Mouse (Mus musculus): ENCODE data around the gene Elmsan1. TPM values are rescaled to one million over a fixed set of nuclear protein-coding genes. Genes with fewer than 3 reads are reported as not detected.
A peak's percentile ranks its signal among the peaks of the same experiment; 100 is the strongest.
"Not testable (repeated sequence)": the region's sequence is repeated elsewhere in the genome, so short reads cannot be mapped to it uniquely, and the experiment has no call there.

The Elmsan1 gene
- polyA plus RNA-seq, 1 experiment from 2014 or later = 15.9 TPM

DNA sequence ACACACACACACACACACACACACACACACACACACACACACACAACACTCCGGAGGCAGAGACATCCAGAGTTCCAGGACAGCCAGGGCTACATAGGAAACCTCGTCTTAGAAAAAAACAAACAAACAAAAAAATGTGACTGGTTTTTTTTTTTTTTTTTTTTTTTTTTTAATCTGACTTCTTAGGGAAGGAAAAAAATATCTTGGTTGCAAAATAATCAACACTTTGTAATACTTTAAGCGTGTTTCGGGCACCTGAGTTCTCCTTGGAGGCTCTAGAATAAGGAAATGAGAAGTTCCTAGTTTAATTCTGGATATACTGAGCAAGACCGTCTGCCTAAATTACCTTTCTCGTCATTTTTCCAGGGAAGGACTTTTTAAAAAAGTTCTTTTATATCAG, 105.0 kb downstream of the Elmsan1 start:
- H3K9me3 ChIP-seq (replicated peaks) = no peaks in the 10 kb centered on the region
- peak overlapping the region; percentile 85 for H3K4me3 ChIP-seq (replicated peaks)
- peaks cover 9% of the 10 kb centered on the region for H3K4me1 ChIP-seq
- H3K9ac ChIP-seq = no peak overlapping the region
- no peak overlapping the region for H3K27ac ChIP-seq (replicated peaks)
- WGBS = 36% methylated on average over 6 of the region's 6 CpGs
- no peak for ATAC-seq (ENCODE audit: insufficient number of reproducible peaks, low FRiP score, low TSS enrichment, low read depth)
- H3K27me3 ChIP-seq = no peaks in the 10 kb centered on the region
- no peaks in the 10 kb centered on the region for H3K36me3 ChIP-seq
- peak overlapping the region; percentile 62 for H3K4me2 ChIP-seq (replicated peaks)

DNA sequence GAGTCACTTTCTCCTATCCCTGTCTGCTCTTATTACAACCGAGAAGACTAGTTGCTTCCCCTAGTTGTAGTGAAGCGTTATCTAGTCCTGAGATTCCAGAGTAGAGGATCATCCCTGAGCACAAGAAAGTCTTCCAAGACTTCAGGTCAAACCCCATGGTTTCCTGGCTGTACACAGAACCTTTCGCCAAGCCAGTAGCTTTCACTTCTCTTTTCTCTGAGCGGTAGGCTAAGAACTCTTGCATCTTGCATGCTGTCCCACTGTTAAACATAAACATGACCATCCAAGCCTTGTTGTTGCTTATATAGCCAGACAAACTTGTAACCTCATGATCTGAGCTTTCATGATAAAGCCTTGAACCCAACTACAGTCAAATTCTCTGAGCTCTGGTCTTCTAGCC, 107.9 kb downstream of the Elmsan1 start:
- no peak for ATAC-seq (ENCODE audit: insufficient number of reproducible peaks, low FRiP score, low TSS enrichment, low read depth)
- peaks cover 9% of the 10 kb centered on the region for H3K4me1 ChIP-seq
- no peaks in the 10 kb centered on the region for H3K9me3 ChIP-seq (replicated peaks)
- 86% methylated on average over 4 of the region's 4 CpGs for WGBS
- H3K4me2 ChIP-seq (replicated peaks) = no peak overlapping the region
- no peak overlapping the region for H3K4me3 ChIP-seq (replicated peaks)
- no peak overlapping the region for H3K9ac ChIP-seq
- H3K27ac ChIP-seq (replicated peaks) = no peak overlapping the region
- no peaks in the 10 kb centered on the region for H3K27me3 ChIP-seq
- H3K36me3 ChIP-seq = no peaks in the 10 kb centered on the region

DNA sequence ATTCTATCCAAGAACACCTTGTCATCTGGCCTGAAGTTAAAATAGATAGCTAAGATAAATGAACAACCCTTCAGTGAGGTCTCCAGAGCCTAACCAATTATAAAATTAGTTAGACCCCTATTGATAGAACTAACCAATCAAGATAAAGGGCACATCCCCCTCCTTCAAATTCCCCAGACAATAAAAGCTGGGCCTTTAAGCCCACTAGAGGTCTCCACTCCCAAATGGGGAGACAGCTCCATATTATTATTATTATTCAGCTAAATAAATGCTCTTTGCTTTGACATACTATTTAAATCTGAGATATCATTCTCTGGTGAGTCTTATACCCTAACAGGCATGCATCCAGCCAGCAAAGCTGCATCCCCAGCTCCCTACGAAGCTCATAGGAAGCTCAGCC, 108.8 kb downstream of the Elmsan1 start:
- H3K9me3 ChIP-seq (replicated peaks) = no peaks in the 10 kb centered on the region
- no peak for ATAC-seq (ENCODE audit: insufficient number of reproducible peaks, low FRiP score, low TSS enrichment, low read depth)
- no peak overlapping the region for H3K27ac ChIP-seq (replicated peaks)
- no peak overlapping the region for H3K4me3 ChIP-seq (replicated peaks)
- no peak overlapping the region for H3K4me2 ChIP-seq (replicated peaks)
- WGBS = 68% methylated on average over 1 of the region's 1 CpGs
- H3K36me3 ChIP-seq = no peaks in the 10 kb centered on the region
- H3K27me3 ChIP-seq = no peaks in the 10 kb centered on the region
- peaks cover 4% of the 10 kb centered on the region for H3K4me1 ChIP-seq
- no peak overlapping the region for H3K9ac ChIP-seq

DNA sequence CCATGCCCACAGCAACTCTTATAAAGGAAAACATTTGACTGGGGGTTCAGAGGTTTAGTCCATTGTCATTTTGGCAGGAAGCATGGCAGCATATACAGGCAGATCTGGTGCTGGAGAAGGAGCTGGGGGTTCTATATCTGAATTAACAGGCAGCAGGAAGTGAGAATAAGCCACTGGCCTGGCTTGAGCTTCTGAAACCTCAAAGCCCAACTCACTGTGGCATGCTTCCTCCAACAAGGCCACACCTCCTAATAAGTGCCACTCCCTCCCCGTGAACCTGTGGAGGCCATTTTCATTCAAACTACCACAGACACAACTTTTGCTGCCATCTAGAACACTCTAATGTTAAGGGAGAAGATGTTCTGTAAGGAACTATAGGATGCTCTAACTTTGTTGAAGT, 111.0 kb downstream of the Elmsan1 start:
- ATAC-seq (ENCODE audit: insufficient number of reproducible peaks, low FRiP score, low TSS enrichment, low read depth) = no peak
- 52% methylated on average over 1 of the region's 1 CpGs for whole genome bisulfite sequencing

DNA sequence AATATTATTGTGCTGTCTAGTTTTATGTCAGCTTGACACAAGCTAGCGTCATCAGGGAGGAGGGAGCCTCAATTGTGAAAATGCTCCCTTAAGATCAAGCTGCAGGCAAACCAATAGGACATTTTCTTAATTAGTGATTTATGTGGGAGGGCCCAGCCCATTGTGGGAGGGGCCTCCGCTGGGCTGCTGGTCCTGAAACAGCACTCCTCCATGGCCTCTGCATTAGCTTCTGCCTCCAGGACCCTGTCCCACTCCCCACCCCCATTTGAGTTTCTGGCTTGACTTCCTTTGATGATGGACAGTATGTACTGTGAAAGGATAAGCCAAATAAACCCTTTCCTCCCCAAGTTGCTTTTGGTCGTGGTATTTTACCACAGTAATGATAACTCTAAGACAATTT, 111.7 kb downstream of the Elmsan1 start:
- H3K36me3 ChIP-seq = no peaks in the 10 kb centered on the region
- no peak overlapping the region for H3K4me3 ChIP-seq (replicated peaks)
- ATAC-seq (ENCODE audit: insufficient number of reproducible peaks, low FRiP score, low TSS enrichment, low read depth) = no peak
- no peaks in the 10 kb centered on the region for H3K27me3 ChIP-seq
- H3K27ac ChIP-seq (replicated peaks) = no peak overlapping the region
- no peak overlapping the region for H3K9ac ChIP-seq
- H3K4me1 ChIP-seq = no peaks in the 10 kb centered on the region
- 65% methylated on average over 3 of the region's 3 CpGs for WGBS
- no peaks in the 10 kb centered on the region for H3K9me3 ChIP-seq (replicated peaks)
- H3K4me2 ChIP-seq (replicated peaks) = no peak overlapping the region

More for the DNA sequence above, 111.0 kb downstream of the Elmsan1 start:
- Histone ChIP-seq H3K9ac (no peak overlapping the region), H3K4me1 (no peaks in the 10 kb centered on the region), H3K36me3 (no peaks in the 10 kb centered on the region), H3K4me3 (replicated peaks) (no peak overlapping the region), H3K27ac (replicated peaks) (no peak overlapping the region), H3K4me2 (replicated peaks) (no peak overlapping the region), H3K27me3 (no peaks in the 10 kb centered on the region), H3K9me3 (replicated peaks) (no peaks in the 10 kb centered on the region)

DNA sequence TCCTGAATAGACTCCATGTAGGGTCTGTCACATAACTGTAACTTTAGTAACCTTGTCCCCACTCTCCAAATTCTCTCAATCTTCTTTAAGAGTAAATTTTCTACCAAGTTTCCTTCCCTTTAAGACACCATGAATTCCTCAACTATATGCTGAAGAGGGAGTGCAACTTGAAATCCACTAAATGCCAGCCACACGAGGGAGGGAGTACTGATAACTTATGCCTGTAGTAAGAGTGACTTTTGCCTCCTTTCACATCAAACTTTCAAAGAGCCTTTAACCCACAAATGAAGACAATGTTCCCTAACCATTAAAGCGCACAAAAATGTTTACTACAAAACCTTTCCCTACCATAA, 117.2 kb downstream of the Elmsan1 start:
- no peak for ATAC-seq (ENCODE audit: insufficient number of reproducible peaks, low FRiP score, low TSS enrichment, low read depth)
- H3K4me3 ChIP-seq (replicated peaks) = peak overlapping the region; percentile 58
- peak overlapping the region; percentile 63; the same call in 1 of the 2 replicates for H3K27ac ChIP-seq (replicated peaks)
- H3K27me3 ChIP-seq = no peaks in the 10 kb centered on the region
- peak overlapping the region; percentile 71 for H3K4me2 ChIP-seq (replicated peaks)
- no peaks in the 10 kb centered on the region for H3K4me1 ChIP-seq
- no peaks in the 10 kb centered on the region for H3K36me3 ChIP-seq
- H3K9me3 ChIP-seq (replicated peaks) = no peaks in the 10 kb centered on the region
- 47% methylated on average over 2 of the region's 2 CpGs for WGBS
- no peak overlapping the region for H3K9ac ChIP-seq

DNA sequence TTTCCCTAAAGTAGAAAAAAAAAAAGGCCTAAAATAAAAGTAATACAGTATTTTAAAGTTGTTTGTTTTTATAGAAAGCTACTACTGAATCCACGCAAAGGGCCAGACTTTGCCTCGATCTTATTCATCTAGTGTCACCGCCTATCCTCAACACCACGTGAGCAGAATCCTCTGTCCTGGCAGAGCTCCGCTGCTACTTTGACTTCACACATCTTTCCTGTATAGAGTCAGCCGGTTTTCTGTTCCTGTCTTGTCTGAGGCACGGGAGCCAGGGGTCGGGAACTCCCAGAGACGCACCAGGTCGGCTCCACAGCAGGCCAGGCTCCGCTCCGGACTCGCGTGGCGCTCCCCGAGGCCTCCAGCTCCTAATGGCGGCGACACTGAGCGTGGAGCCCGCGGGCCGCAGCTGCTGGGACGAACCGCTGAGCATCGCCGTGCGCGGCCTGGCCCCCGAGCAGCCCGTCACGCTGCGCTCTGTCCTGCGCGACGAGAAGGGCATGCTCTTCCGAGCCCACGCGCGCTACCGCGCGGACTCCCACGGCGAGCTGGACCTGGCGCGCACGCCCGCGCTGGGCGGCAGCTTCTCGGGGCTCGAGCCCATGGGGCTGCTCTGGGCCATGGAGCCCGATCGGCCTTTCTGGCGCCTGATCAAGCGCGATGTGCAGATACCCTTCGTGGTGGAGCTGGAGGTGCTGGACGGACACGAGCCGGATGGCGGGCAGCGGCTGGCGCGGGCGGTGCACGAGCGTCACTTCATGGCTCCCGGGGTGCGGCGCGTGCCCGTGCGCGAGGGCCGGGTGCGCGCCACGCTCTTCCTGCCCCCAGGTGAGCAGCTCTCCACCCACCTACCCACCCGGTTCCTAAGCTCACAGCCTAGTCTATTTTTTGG, 117.8 kb downstream of the Elmsan1 start, which contains the start of gene Acot6:
TSS of gene Acot6 (plus strand) at position 51 of the 889 bp plus-strand sequence.
- H3K4me3 ChIP-seq (replicated peaks) = peak within 1 kb of the TSS; percentile 58
- not testable (repeated sequence) for H3K4me1 ChIP-seq; H3K9me3 ChIP-seq (replicated peaks); H3K36me3 ChIP-seq; H3K27me3 ChIP-seq
- ATAC-seq (ENCODE audit: insufficient number of reproducible peaks, low FRiP score, low TSS enrichment, low read depth) = peak; percentile 63
- H3K9ac ChIP-seq = peak within 1 kb of the TSS; percentile 40
- H3K27ac ChIP-seq (replicated peaks) = peak within 1 kb of the TSS; percentile 63
- peak within 1 kb of the TSS; percentile 71 for H3K4me2 ChIP-seq (replicated peaks)
- WGBS = under 1% methylated on average over 76 of the region's 80 CpGs

DNA sequence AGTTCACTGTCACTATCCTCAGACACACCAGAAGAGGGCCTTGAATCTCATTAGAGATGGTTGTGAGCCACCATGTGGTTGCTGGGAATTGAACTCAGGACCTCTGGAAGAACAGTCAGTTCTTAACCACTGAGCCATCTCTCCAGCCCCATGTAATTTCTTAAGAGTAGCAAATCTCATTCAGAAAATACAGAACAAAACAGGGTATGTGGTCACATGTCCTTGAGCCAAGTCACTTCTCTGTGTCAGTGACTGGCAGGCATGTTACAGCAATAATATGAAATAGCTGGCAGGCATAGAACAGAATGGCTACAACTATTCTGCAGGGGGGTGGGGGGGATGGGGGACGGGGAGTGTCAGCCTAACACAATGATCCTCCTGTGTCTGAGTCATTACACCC, 118.6 kb downstream of the Elmsan1 start:
- Histone ChIP-seq H3K36me3 (no peaks in the 10 kb centered on the region), H3K27ac (replicated peaks) (no peak overlapping the region), H3K4me2 (replicated peaks) (peak overlapping the region; percentile 71), H3K9me3 (replicated peaks) (0 out of 2 replicates have a peak, but pooled peaks cover 3% of the 10 kb centered on the region), H3K4me1 (no peaks in the 10 kb centered on the region), H3K27me3 (no peaks in the 10 kb centered on the region), H3K9ac (no peak overlapping the region), H3K4me3 (replicated peaks) (peak overlapping the region; percentile 58)
- WGBS = 37% methylated on average over 1 of the region's 1 CpGs
- ATAC-seq (ENCODE audit: insufficient number of reproducible peaks, low FRiP score, low TSS enrichment, low read depth) = no peak

DNA sequence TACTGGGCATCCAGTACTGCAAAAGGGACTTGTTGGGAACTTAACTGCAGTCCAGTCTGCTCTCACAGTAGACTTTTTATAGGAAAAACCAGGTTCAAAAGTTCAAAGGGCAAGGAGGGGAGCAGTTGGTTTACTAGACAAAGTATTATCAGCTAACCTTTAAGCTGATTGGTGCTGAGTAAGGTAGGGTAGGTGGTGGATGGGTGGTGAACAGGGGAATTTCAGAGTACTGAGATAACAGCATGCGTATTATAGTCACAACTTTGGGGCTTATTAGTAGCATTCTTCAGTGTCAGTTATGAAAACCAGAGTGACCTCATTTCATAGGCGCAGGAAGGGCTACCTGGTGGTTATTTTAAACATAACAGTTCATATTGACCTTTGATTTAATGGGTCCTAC, 119.1 kb downstream of the Elmsan1 start:
- Histone ChIP-seq H3K27me3 (no peaks in the 10 kb centered on the region), H3K4me1 (no peaks in the 10 kb centered on the region), H3K9me3 (replicated peaks) (0 out of 2 replicates have a peak, but pooled peaks cover 3% of the 10 kb centered on the region), H3K27ac (replicated peaks) (no peak overlapping the region), H3K4me2 (replicated peaks) (no peak overlapping the region), H3K9ac (no peak overlapping the region), H3K36me3 (no peaks in the 10 kb centered on the region), H3K4me3 (replicated peaks) (no peak overlapping the region)
- WGBS = 93% methylated on average over 2 of the region's 2 CpGs
- ATAC-seq (ENCODE audit: insufficient number of reproducible peaks, low FRiP score, low TSS enrichment, low read depth) = no peak

Other genes with a start within 250 kb of the Elmsan1 start
- gene Heatr4, start 234.0 kb downstream of the Elmsan1 start, polyA plus RNA-seq (2015; fragmentation: Nextera tagmentation; extraction: Ambion mirVana) = not detected in 2 replicates
- 24.0 and 24.4 TPM in 2 replicates for gene Acot2, start 231.0 kb downstream of the Elmsan1 start, polyA plus RNA-seq (2015; fragmentation: Nextera tagmentation; extraction: Ambion mirVana)
- gene Acot1, start 209.4 kb downstream of the Elmsan1 start, polyA plus RNA-seq (2015; fragmentation: Nextera tagmentation; extraction: Ambion mirVana) = 50.2 and 58.9 TPM in 2 replicates
- 0.25 and 0.45 TPM in 2 replicates for gene Acot4, start 180.5 kb downstream of the Elmsan1 start, polyA plus RNA-seq (2015; fragmentation: Nextera tagmentation; extraction: Ambion mirVana)
- not detected in 2 replicates for gene Gm49366, start 179.9 kb downstream of the Elmsan1 start, polyA plus RNA-seq (2015; fragmentation: Nextera tagmentation; extraction: Ambion mirVana)
- not detected in 2 replicates for gene Acot3, start 166.7 kb downstream of the Elmsan1 start, polyA plus RNA-seq (2015; fragmentation: Nextera tagmentation; extraction: Ambion mirVana)
- gene Acot5, start 149.6 kb downstream of the Elmsan1 start, polyA plus RNA-seq (2015; fragmentation: Nextera tagmentation; extraction: Ambion mirVana) = 0.16 TPM in 2 replicates
- gene Acot6, start 118.2 kb downstream of the Elmsan1 start, polyA plus RNA-seq (2015; fragmentation: Nextera tagmentation; extraction: Ambion mirVana) = 2.1 and 2.4 TPM in 2 replicates
- gene Dnal1, start 104.5 kb downstream of the Elmsan1 start, polyA plus RNA-seq (2015; fragmentation: Nextera tagmentation; extraction: Ambion mirVana) = 6.0 and 6.3 TPM in 2 replicates
- gene Pnma1, start 70.4 kb downstream of the Elmsan1 start, polyA plus RNA-seq (2015; fragmentation: Nextera tagmentation; extraction: Ambion mirVana) = 1.8 and 3.0 TPM in 2 replicates
- 16.8 and 17.0 TPM in 2 replicates for gene Ptgr2, start 66.4 kb upstream of the Elmsan1 start, polyA plus RNA-seq (2015; fragmentation: Nextera tagmentation; extraction: Ambion mirVana)
- gene Zfp410, start 98.0 kb upstream of the Elmsan1 start, polyA plus RNA-seq (2015; fragmentation: Nextera tagmentation; extraction: Ambion mirVana) = 80.1 and 81.7 TPM in 2 replicates
- 41.4 and 42.6 TPM in 2 replicates for gene Coq6, start 142.8 kb upstream of the Elmsan1 start, polyA plus RNA-seq (2015; fragmentation: Nextera tagmentation; extraction: Ambion mirVana)
- gene Fam161b, start 143.0 kb upstream of the Elmsan1 start, polyA plus RNA-seq (2015; fragmentation: Nextera tagmentation; extraction: Ambion mirVana) = 4.4 and 5.8 TPM in 2 replicates
- gene Entpd5, start 190.1 kb upstream of the Elmsan1 start, polyA plus RNA-seq (2015; fragmentation: Nextera tagmentation; extraction: Ambion mirVana) = 22.0 and 24.1 TPM in 2 replicates
- gene Bbof1, start 190.2 kb upstream of the Elmsan1 start, polyA plus RNA-seq (2015; fragmentation: Nextera tagmentation; extraction: Ambion mirVana) = 4.1 and 5.4 TPM in 2 replicates
- gene Rnf113a2, start 198.3 kb upstream of the Elmsan1 start, polyA plus RNA-seq (2015; fragmentation: Nextera tagmentation; extraction: Ambion mirVana) = 23.5 and 23.8 TPM in 2 replicates
- gene Aldh6a1, start 232.1 kb upstream of the Elmsan1 start, polyA plus RNA-seq (2015; fragmentation: Nextera tagmentation; extraction: Ambion mirVana) = 31.9 and 36.1 TPM in 2 replicates
- 19.6 and 21.1 TPM in 2 replicates for gene Lin52, start 232.5 kb upstream of the Elmsan1 start, polyA plus RNA-seq (2015; fragmentation: Nextera tagmentation; extraction: Ambion mirVana)